Mouse (Mus musculus) embryonic fibroblast, embryonic 13.5 days (primary cell): Measurements from ENCODE around the gene Abtb1.

ENCODE experiments used
- CTCF ChIP-seq: IDR thresholded peaks from 2 replicates; pipeline ENCODE4 v1.5.1; 2011; ENCODE audit warnings: mild to moderate bottlenecking, control low read depth, low read length, moderate library complexity, borderline replicate concordance; ENCODE audit not compliant: insufficient read depth
- POLR2A ChIP-seq: IDR thresholded peaks from 2 replicates; pipeline ENCODE4 v1.6.1; 2011; ENCODE audit warnings: low read depth, mild to moderate bottlenecking, control low read depth, low read length, moderate library complexity

- no peak for TF ChIP-seq CTCF
- TF ChIP-seq POLR2A: no peak
These were observed 9.1 kb downstream of the Abtb1 start for GRCm38 (mm10) chr6:88832663-88833062.
